Mouse (Mus musculus): ENCODE results near the gene Gm10722.
"Not testable (repeated sequence)": the region's sequence is repeated elsewhere in the genome, so short reads cannot be mapped to it uniquely, and the experiment has no call there.

DNA sequence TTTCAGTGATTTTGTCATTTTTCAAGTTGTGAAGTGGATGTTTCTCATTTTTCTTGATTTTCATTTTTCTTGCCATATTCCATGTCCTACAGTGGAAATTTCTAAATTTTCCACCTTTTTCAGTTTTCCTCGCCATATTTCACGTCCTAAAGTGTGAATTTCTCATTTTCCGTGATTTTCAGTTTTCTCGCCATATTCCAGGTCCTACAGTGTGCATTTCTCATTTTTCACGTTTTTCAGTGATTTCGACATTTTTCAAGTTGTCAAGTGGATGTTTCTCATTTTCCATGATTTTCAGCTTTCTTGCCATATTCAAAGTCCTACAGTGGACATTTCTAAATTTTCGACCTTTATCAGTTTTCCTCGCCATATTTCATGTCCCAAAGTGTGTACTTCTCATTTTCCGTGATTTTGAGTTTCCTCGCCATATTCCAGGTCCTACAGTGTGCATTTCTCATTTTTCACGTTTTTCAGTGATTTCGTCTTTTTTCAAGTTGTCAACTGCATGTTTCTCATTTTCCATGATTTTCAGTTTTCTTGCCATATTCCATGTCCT lies 24.3 kb downstream of the Gm10722 start, which contains the start of gene Gm10717:
- TF ChIP-seq CTCF (IDR thresholded peaks at IDR 0.05; ENCODE audit: control insufficient read depth, insufficient read depth, insufficient read length); MYOD1 (IDR thresholded peaks at IDR 0.05; ENCODE audit: control insufficient read depth, insufficient read length, low read depth): not testable (repeated sequence)
